Mouse (Mus musculus) kidney, postnatal 25 days (tissue): Measurements from ENCODE around the gene Chst13.

Experiments
- DNase-seq, 2 experiments: peaks; one replicate each; pipeline ENCODE4 v3.0.0; 2021; ENCODE audit warnings: mixed read lengths in 2 of 2

The Chst13 gene

DNA sequence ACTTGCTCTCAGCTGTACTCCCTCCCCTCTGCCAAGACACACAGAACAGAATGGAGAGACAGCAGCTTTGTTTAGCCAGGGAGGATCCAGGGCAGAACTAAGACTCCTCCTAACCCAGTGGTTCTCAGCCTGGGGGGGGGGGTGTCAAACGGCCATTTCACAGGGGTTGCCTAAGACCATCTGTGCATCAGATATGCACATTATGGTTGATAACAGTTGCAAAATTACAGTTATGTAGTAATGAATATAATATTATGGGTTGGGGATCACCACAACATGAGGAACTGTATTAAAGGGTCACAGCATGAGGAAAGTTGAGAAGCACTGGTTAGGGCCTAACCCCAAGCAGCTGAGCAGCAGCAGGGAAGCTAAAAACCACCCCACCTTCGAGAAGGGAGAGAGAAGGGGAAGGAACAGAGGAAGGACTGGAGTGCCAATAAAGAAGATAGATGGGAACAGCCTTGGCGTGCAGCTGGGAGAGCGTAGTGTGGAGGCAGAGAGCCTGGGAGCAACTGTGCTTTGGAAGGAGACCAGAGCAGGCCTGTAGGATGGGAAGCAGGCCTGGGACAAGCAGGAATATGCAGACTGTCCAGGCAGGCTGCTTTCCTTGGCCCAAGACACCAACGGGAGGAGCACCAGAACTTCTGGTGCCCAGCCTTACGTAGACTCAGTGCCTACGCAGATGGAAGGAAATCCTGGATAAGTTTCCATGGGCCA is 5.4 kb downstream of the Chst13 start:
- DNase-seq = no peak

DNA sequence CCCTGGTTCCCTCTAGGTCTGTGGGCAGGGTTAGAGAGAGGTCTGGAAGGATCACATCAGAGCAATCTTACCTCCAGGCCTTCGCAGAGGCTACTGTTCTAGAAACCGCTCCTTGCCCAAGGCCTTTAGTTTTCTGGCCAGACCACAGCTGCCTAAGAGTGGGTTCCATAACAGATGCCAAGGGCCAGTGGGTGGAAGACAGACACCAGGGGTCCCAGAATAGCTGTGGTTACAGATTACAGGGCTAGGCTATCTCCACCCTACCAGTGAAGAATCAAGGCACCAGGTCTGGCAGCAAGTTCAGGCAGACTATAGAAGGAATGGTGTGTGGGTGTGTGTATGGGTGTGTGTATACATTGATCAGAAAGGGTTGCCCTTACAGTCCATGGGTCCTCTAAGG is 6.0 kb downstream of the Chst13 start:
- no peak for DNase-seq

DNA sequence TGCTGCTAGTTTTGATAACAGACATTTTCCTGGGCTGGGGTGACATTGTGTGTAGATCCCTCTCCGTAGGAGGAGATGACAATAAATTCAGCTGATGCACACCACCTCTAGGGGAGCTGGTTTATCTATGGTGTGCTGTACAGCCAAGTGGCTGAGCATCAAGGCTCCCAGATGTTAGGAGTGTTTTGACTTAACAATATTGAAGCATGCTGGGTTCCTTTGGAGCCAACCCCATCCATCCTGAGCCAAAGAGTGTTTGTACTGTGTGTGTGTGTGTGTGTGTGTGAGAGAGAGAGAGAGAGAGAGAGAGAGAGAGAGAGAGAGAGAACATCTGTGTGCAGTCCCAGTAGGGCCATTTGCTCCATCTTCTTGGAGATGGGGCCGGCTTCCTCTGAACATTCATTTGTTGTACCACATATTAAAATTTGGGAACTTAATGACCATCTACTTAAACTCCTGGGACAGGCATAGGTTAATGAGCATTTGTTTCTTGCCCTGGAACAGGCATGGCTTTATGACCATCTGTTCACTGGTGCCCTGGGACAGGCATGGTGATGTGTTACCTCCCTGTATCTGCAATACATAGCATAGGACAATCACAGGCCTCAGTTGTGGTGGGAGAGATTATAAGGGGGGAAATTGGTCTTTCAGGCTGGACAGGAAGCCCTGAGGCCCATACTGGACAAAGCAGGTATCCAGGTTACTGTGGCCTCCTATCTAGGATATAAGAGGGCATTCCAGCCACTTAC is 7.3 kb downstream of the Chst13 start:
- DNase-seq = peak in 1 of 2 experiments; percentile 5

DNA sequence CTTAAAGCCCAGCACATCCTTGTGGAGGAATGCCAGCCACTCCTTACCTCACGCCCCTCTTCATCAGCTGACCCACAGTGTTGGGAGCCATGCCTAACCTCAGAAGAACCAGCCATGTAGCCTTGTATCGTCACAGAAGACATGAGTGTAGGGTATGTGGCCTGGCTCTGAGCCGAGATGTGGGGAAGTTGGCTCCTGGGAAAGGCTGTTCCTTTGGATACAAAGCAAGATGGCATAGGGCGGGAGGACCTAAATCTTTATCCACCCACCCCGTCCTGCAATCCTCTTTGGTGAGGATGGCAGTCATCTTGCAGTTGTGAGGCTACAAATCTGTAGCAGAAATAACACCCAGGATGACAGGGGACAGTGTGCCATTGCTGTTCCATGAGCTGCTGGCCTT is 9.0 kb downstream of the Chst13 start:
- DNase-seq = peak in 1 of 2 experiments; percentile 30

DNA sequence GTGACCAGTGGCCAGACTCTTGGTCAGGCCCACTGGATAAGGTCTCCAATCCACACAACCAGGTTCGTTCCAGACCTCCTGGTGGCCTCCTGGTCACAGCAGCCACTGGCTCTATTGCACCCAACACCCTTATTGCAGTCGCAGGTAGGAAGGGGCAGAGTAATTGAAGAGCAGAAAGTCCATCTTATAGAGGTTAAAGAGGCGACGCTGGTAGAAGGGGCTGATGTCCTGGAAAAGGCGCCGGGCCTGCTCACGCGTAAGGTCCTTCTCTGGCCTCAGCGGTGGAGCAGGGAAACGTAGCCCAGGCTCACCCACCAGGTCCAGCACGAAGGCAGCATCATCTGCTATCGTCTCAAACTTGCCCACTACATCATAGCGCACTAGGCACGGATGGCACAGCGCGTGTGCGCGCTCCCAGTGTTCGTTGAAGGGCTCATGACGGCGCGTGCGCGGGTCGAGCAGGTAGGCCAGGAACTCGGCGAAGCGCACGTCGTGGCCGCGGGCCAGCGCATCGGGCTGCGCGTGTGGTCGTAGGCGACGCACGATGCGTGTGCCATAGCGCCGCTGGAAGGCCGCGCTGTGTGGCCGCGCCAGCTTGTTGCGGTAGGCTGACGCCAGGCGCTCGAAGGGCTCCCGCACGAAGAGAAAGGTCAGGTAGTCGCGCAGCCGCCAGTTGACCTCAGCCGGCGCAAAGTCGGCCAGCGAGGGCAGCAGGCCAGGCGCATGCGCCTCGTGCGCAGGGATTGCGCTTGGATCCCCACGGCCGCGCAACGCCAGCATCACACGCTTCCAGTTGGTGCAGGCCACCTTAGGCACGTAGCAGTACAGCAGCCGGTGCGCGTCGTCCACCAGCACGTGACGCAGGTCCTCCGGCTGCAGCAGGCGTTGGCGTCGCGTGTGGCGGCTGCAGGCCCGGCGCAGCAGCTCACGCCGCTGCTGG is 15.9 kb downstream of the Chst13 start:
- DNase-seq = peak in 1 of 2 experiments; percentile 31

DNA sequence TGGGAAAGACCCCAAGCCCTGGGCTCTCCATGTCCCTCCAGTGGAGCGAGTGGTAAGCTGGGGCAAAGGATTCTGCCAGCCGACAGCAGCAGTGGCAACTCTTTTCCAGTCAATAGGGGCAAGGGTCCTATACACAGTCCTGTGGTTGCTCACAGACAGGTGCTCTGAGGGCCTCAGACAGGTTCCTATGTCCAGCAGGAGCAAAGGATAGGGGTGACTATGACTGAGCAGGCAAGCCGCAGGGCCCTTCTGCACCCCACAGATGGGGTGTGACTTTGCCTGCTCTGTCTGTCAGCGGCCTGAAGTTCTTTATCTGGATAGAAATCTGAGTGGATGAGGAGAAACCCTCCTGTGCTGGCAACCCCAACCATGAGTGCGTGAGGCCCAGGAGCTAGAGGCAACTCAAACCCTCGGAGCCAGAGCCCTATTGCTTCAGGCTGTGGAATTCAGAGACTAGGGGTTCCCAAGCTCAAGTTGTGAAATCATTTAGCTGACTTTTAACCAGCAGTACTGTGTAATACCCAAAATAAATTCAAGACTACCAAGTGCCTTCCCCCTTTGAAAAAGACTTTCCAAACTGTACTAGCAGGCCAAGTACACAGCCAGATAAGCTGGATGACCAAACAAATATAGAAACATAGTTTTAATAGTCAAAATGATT is 18.5 kb downstream of the Chst13 start:
- peak in 1 of 2 experiments; percentile 32 for DNase-seq

DNA sequence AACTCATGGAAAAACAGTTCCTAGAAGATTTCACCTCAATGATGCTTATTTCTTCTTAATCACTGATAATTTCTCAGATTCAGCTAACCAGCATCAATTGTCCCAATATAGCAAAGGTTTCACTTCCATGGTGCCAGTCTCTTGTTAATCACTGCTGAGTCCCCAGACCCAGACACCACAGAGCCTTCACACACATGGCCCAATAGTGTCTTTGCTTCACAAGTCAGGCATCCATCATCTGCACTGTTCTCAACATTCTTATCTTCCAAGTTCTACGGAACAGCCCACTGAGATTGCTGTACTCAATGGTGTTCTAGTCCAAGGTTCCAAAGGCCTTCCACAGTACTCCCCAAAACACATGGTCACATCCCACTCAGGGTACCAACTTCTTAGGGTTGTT is 24.1 kb downstream of the Chst13 start, which contains the start of gene BC048671:
TSS of gene BC048671 (plus strand) at position 301 of the 400 bp plus-strand sequence.
- DNase-seq = no peak

DNA sequence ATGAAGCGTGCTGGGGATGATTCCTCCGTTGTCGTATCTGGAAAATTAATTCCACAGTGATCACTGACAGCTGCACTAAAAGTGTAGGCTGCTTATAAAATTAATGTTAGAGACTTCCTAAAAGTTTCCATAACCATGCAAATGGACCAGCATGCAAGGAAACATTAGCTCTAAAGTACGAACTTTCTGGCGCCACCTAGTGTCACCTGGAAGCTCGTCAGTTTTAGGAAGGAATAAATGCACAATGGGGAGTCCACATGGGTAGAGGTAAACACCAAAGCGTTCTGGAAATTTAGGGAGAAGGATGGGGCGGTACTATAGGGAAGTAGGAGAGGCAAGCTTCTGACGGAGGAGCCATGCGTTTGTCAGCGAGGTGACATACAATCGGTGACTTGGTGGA is 36.7 kb downstream of the Chst13 start:
- peak in 1 of 2 experiments; percentile 51 for DNase-seq
